Mouse (Mus musculus): Measurements from ENCODE around the gene Gm20517.

Gm20517 gene

GRCm38 (mm10) chr17:47710036-47710435 is 98.6 kb downstream of the Gm20517 start:
- no peak for DNase-seq (ENCODE audit: low spot score in 2 of 2)

- DNase-seq (ENCODE audit: low spot score in 2 of 2) = no peak
Observed at GRCm38 (mm10) chr17:47711883-47712282, 100.5 kb downstream of the Gm20517 start.

- DNase-seq (ENCODE audit: low spot score in 2 of 2) = no peak
Observed at GRCm38 (mm10) chr17:47712889-47713571, 101.6 kb downstream of the Gm20517 start.

- no peak for DNase-seq (ENCODE audit: low spot score in 2 of 2)
Observed at GRCm38 (mm10) chr17:47715037-47715436, 103.6 kb downstream of the Gm20517 start.

GRCm38 (mm10) chr17:47721183-47721582 is 109.8 kb downstream of the Gm20517 start:
- no peak for DNase-seq (ENCODE audit: low spot score in 2 of 2)

GRCm38 (mm10) chr17:47726566-47726965 is 115.2 kb downstream of the Gm20517 start, which contains the start of gene Pgc:
Gene Pgc, plus strand, starts transcription at chr17:47726842.
- no peak for DNase-seq (ENCODE audit: low spot score in 2 of 2)

GRCm38 (mm10) chr17:47730633-47731575 is 119.5 kb downstream of the Gm20517 start:
- DNase-seq (ENCODE audit: low spot score in 2 of 2) = no peak
